Mouse (Mus musculus) liver, adult 2 months (tissue): ENCODE measurements around the gene Pde1b.

Experiments
- CTCF ChIP-seq: fragments of 200-500 bp; IDR thresholded peaks from 2 replicates; pipeline ENCODE4 v1.5.1; 2011; ENCODE audit warnings: low read depth, low read length, control low read depth
- POLR2A ChIP-seq: fragments of 200-500 bp; IDR thresholded peaks from 2 replicates; pipeline ENCODE4 v1.6.1; 2011; ENCODE audit warnings: low read length, control low read depth; ENCODE audit not compliant: insufficient read depth; ENCODE audit errors: extremely low read depth

GRCm38 (mm10) chr15:103523156-103523555, 20.3 kb downstream of the Pde1b start:
- TF ChIP-seq CTCF (no peak), POLR2A (no peak)
